Mouse (Mus musculus): ENCODE measurements around the gene Ppp4c. TPM values are rescaled to one million over a fixed set of nuclear protein-coding genes. Genes with fewer than 3 reads are reported as not detected.

Ppp4c gene
- 10 to 100 TPM; 20.5 TPM for total RNA-seq (2021)
- long read RNA-seq, experiment 1, transcript Ppp4c-201 (9 exons, 1,359 nt): major isoform, 24 of 35 reads
- long read RNA-seq, experiment 1, transcript Ppp4c-211 (8 exons, 1,400 nt): minor isoform, 10 of 35 reads
- long read RNA-seq, experiment 1, partial matches to known transcripts: 0 of 35 reads
- long read RNA-seq, experiment 1, other reads (novel, unspliced or antisense): 1 of 35 reads
- long read RNA-seq, experiment 2, transcript Ppp4c-211 (8 exons, 1,400 nt): minor isoform, 10 of 35 reads
- long read RNA-seq, experiment 2, transcript Ppp4c-201 (9 exons, 1,359 nt): major isoform, 17 of 35 reads
- long read RNA-seq, experiment 2, partial matches to known transcripts: 1 of 35 reads
- long read RNA-seq, experiment 2, other reads (novel, unspliced or antisense): 7 of 35 reads

DNA sequence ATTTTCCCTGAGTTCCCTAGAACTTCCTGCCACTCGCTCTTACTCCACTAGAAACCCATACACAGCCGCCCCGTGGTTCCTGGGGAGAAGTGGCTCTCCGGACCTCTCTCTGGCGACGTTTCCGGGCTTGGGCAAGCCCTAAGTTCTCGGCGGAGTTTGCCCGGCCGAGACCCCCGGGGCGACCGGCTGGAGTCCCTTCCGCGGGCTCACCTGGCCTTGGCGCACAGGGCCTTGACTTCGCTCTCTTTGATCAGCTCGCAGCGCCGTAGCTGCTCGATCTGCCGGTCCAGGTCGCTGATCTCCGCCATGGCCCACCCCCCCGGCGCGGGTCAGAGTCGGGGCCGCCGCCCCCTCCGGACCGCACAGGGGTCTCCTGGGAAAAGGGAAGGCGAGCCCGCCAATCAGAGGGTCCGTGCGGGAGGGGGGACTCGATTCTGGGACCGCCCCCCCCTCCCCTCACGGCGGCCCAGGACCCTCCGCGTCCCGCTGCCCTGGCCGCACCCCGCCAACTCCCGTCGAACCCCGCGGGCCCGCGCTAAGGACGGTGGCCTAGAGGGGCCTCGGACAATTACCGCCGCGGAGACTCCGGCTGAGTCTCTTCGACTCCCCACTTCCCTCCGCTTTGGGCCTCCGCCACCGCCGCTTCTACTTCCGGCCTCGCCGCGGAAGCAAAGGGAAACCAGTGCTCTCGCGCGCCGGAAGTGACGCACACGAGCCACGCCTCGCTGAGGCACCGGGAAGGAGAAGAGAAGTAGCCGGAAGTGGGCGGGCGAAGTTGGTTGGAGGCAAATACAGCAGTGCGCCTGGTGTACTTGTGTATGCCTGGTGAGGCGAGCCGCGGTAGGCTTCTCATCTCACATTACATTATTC, at the start of gene Ppp4c:
Gene Ppp4c (minus strand): TSS at position 646 of the 870 bp plus-strand sequence.
- peak; percentile 97 for DNase-seq (ENCODE audit: low spot score)

DNA sequence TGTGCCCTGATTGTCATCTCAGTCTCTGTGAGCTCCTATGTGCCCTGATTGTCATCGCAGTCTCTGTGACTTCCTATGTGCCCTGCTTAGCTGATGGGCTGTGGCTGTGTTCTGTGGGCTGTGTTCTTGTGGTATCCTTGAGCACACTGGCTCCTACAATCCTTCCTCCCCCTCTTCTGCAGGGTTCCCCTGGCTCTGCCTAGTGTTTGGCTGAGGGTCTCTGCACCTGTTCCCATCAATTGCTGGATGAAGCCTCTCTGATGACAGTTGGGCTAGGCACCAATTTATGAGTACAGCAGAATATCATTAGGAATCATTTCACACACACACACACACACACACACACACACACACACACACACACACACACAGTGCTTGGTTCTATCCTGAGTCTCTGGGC, 41.0 kb upstream of the Ppp4c start:
- DNase-seq (ENCODE audit: low spot score): no peak

DNA sequence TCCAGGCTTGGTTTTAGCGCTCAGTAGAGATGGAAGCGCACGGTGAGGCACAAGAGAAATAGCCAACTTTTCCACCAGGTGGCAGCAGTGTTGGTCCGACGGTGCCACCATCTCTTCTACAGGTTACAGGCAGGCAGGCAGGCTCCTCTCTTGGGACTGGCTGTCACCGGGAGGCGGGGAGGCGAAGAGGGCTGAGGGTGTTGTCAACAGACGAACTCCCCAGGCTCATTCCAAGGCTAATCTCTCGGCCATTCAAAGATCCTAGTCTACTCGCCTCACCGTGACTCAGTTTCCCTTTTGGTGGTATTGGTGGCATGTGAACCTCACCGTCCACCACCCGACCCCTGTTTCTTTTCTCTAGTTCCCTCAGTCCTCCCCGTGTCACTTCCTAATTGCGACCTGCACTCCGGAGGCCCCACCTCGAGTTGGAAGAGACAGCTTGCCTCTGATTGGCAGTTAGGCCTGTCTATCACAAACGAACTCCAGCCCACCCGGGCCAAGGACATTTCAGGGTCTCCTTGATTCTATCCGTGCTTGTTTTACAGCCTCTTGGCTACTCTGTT, 39.8 kb upstream of the Ppp4c start:
- DNase-seq (ENCODE audit: low spot score): peak; percentile 72

DNA sequence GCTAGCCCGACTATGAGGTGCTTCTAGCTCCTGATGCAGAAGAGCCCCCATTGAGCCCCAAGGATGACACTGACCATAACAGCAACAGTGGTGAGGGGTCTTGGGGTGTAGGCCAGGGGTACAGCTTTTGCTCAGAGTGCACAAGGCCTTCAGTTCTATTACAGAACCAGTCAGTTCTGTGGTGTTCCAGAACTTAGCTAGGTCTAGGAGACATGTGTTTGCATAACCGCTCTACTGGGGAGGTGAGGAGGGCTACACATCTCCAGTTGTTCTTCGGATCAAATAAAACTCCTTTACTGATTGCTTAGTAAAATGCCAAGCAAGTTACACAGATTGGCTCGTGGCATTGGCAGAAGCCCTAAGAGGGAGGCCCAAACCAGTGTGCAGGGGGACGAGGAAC, 39.2 kb upstream of the Ppp4c start, which contains the start of gene 4930451I11Rik:
Gene 4930451I11Rik (minus strand): TSS at position 101 of the 400 bp plus-strand sequence.
- DNase-seq (ENCODE audit: low spot score): no peak

DNA sequence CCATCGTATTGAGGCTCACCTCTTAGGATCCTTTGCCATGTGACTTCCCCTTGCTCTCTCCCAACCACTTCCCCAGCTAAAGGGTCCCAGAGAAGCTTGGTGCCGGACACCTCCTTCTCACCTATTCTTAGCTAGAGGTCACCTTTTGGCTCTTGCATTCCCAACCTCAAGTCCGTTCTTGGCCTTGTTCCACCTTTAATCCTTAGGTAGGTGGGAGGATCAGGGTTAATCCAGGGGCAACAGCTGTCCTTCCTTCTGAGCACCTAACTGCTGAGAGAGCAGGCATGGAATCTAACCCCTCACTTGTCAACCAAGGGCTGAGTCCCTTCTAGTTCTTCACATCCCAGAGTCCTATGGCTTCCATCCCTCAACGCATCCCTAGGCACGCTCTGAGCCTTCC, 33.7 kb upstream of the Ppp4c start:
- DNase-seq (ENCODE audit: low spot score): no peak

DNA sequence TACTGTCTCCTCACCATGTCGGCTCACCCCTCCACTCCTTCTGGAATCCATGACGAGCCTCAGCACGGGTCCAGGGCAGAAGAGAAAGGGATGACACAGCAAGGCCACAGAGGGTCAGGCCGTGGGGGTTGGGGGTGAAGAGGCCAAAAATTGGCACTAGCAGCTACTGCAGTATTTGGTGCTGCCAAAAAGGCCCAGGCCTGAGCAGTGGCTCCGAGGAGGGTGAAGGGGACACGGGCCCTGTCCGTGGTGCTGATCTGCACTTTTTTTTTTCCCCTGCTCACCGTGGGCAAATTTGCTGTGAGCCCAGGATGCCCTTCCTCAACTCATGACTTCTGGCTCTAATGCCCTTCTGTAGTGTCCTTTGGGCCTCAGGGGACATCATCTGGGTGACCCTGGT, 33.1 kb upstream of the Ppp4c start:
- DNase-seq (ENCODE audit: low spot score): no peak

DNA sequence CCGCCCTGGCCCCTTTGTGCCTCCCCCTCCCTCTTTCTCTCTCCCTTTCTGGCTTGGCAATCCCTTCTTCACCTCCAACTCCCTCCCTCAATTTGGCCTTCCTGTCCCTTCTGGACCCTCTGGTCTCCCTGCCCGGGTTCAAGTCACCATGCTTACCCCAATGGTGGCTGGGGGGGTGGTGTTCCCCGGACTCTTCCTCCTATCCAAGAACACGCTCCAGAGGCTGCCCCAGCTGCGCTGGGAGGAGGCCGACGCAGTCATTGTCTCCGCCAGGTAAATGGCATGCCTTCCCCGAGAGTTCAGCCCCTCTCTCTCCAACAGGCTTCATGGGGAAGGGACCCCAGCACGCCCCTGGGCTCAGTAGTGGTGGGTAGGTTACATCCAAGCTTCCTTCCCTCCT, 31.6 kb upstream of the Ppp4c start:
- no peak for DNase-seq (ENCODE audit: low spot score)

DNA sequence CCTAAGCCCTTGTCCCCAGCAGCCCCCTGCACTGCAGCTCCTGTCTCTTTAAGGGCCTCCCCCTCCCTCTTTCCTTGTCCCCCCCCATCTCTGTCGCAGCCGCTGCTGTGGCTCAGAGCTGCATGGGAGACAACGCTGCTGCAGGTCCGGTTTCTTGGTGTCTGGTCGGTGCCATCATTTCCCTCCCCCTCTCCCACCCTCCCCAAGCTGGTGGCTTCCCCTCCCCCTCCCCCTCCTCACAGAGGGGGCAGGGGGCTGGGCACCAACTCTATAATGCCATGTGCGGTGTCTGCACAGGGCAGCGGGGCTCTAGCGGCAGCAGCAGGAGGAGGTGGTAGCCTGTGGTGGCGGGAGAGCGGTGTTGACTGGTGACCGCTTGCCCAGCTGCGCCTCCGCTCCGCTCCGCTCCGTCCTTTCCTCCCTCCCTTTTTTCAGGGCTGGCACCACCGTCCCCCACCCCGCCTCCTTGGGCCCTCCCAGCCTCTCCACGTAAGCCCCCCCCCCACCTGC, 31.0 kb upstream of the Ppp4c start:
- no peak for DNase-seq (ENCODE audit: low spot score)

DNA sequence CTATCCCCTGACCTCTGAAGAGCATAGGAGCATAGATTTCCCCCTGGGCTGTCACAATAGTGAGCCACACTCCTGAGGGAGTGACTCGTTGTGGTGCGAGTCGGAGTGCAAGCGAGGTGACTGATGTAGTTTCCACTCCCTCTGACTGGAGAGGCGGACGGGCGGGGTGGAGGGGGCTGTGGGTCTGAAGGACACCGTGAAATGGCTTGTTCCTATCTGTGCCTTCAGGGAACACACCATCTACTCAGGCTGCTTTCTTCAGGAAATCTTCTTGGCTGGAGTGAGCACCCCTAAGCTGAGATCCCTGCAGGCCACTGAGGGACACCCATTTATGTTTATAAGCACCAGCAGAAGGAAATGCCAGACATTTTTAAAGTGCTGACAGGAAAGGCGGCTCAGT, 30.4 kb upstream of the Ppp4c start:
- DNase-seq (ENCODE audit: low spot score): no peak

DNA sequence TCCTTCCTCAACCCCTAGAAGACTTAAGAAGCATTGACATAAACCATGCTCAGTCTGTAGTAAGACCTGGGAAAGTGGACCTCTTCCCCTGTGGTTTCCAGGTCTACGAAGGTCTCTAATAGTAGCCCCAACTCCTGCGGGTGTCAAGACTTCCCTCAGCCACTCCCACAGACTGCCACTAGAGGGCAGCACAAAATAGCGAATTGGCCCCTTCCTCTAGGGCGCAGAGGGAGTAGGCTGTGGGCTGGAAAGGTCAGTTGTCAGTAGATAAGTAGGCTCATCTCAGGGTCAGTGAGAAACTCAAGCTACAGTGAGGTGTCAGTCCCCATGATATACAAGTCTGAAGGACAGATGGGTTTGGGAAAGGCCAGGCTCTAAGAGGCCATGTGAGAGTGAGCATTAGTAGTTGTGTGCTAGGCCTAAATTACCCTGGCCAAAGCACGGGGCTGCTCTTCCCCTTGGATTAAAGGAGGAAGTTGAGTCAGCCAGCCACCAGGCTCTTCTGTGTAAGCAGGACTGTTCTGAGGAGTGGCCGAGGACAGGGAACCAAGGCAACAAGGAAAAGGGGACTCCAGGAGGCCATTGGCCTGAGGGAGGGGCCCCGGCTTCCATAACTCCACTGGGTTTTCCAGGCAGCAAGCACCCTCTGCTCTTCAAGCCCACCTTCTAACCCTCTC, 29.7 kb upstream of the Ppp4c start:
- DNase-seq (ENCODE audit: low spot score): peak; percentile 90

DNA sequence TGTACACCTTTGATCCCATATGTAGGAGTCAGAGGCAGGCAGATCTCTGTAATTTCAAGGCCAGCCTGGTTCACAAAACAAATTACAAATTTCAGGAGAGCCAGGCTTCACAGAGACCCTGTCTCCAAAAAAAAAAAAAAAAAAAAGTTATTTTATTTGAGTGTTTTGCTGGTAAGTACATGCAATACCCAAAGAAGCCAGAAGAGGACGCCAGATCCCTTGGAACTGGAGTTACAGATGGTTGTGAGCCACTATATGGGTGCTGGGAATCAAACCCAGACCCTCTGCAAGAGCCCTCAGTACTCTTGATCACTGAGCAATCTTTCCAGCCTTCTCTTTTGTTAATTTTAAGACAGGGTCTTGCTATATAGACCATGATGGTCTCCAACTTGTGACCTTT, 26.5 kb upstream of the Ppp4c start:
- no peak for DNase-seq (ENCODE audit: low spot score)

DNA sequence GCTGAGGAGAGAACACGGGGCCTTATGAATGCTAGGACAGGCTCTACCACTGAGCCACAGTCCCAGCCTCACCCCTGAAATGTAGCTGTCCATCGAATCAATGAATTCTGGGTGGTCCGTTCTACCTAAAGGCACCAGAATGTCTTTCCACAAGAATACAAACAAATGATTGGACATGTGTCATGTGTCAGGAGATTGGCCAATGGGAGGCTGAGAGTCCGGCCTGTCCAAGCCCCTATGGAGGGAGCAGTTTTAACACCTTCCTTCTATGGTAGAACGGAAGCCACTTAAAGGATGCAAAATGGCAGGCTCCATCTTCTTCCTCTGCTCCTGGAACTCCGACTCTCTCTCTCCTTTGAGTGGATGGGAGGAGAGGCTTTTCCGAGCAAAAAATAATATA, 25.3 kb upstream of the Ppp4c start:
- DNase-seq (ENCODE audit: low spot score): no peak

DNA sequence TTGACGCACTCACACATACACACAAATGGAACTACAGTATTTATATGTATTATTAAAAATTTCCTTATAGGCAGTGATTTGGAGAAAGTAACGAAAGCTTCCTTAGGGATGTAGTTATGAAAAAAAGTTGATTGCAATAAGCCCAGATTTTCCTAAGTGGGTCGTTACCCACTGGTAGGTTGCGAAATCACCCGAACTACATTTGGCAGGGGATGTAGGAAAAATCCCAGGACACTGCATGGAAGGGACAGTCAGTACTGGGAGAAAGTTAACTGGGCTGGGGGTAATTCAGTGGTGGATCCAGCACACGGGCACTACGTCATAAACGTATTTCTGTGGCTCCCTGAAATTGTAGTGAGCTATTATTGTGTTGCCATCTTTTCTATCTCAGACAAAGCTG, 24.2 kb upstream of the Ppp4c start:
- DNase-seq (ENCODE audit: low spot score): peak; percentile 68

DNA sequence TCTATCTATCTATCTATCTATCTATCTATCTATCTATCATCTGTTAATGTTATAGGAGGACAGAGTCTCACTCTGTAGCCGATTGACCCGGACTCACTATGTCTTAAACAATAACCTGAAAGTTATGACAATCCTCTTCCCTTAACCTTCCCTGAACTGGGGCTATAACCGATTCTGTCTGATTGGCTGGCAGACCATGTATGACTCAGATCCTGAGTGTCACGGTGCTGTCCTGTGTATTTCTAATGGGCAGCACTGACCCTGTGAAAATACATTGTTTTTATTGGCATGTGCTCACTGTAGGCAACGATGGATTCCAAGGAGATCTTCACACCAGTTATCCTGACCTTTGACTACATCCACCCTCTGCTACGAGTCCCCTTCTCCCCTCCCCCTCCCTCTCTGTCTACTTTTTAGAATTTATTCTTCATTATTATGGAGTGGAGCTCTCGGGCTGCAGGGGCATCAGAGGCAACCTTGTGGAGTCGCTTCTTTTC, 23.5 kb upstream of the Ppp4c start:
- no peak for DNase-seq (ENCODE audit: low spot score)

DNA sequence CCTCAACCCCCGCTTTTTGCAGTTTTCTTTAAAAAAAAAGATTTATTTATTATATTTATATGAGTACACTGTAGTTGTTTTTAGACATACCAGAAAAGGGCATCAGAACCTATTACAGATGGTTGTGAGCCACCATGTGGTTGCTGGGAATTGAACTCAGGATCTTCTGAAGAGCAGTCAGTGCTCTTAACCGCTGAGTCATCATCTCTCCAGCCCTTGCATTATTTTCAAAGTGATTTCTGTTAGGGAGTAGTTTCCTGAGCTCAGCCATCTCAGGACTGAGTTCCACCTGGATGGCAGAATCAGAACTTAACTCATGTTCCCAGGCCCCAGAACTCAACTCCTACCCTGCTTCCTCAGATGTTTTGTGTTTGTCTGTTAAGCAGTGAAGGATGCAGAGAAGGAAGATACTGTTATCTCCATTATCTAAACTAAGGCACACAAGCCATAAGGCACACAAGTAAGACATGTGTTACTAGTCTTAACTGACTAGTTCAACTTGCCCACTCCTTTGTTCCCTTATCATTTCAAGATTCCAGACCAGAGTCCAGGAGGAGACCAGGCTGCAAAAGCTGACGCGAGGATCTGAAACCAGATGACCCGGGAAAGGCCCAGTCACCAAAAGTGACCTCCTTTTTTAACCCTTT, 17.6 kb upstream of the Ppp4c start:
- no peak for DNase-seq (ENCODE audit: low spot score)

DNA sequence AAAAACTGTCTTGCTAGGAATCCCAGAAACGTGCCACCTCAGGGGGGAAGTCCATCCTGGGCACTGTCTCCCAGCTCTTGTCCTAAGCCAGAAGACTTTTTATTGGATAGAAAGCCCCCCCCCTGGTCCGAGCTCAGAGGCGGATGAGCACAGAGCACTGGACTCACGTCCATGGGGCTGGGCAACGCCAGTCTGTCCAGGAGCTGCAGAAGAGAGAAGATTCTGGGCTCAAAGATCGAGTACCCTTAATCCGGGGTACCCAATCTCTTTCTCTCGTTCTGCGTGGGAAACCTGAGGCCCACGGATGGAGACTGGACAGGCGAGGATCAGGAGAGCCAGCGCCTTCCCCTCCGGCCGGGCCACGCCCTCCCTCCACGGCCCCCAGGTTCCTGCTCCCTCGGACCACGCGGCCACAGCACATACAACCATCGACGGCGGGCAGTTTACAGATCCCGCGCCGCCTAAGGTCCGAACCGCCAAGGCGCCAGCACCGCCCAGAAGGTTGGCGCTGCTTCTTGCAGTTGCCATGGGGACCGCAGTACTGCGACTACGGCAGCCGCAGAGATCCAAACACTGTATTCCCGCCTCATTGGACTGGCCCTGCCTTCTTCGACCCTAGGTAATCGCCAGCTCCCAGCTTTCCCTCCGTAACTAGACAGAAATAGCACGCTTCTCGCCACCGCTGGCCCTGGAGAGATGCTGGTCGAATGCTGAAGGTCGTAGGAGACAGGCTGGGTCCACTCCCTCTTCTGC, 16.6 kb upstream of the Ppp4c start:
- DNase-seq (ENCODE audit: low spot score): peak; percentile 90

DNA sequence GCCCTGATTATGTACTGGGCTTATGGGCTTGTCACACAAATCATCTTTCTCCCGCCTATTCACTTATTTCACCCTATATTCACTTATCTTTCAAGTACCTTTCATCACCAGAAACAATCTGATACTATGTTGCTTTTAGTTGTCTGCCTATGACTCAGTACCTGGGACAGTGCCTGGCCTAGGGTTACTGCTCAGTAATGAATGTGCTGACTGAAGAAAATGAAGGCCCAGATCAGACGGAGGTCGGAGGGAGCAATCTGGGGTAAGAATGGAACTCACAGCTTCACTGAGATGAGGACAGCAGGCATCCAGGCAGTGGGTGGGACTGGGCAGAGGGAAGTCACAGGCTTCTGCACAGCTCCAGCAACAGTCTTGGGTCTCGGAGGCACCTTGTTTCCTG, 15.1 kb upstream of the Ppp4c start:
- DNase-seq (ENCODE audit: low spot score): peak; percentile 78

DNA sequence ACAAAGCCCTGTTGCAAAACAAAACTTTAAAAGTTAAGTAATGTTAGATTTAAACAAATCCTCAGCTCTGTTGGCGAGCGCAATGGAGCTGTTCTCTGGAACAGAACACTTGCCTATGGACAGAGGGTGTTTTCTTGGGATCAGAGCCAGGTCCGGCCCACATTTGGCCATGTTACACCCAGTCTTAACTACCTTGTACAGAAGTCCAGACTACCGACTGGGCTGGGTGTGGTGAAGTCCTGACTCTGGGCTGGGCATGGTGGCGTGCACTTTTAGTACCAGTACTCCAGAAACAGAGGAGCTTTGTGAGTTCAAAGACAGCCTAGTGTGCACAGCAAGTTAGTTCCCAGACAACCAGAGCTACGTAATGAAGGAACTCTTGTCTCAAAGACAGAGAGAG, 14.7 kb upstream of the Ppp4c start:
- DNase-seq (ENCODE audit: low spot score): peak; percentile 66

DNA sequence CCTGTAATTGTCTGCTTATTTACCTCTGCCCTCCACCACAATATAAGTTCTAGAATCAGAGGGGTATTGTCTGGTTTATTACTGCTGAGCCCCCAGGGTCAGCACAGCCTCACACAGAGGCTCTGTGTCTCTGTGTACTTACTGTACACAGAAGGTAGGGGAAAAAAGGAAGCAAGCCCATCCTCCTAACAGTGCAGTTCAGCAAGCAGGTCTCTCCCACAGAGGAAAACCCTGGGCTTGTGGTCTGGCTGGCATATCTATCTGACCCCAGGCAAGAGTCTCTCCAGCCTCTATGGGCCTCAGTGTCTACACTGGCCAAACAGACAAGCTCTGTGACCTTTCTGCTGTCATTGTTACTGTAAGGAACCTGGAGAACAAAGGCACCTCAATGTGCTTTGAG, 11.5 kb upstream of the Ppp4c start:
- DNase-seq (ENCODE audit: low spot score): no peak

DNA sequence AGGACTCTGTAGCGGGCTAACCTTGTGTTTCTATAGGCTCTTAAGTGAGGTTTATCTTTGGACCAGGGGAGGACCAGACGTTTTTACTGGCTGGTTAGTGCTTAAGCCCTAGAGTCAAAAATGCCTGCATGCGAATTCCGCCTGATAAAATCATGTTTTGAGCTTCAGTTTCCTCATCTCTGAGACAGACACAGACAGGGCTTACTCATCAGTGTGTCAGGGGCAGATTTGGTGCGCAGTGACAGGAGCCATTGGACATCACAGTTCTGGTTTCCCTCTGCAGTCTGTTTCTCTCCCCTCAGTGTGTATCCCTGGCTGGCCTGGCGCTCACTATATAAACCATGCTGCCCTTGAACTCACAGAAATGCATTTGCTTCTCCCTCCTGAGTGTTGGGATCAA, 10.9 kb upstream of the Ppp4c start:
- no peak for DNase-seq (ENCODE audit: low spot score)

Measured in gastrocnemius, adult 18-20 months (tissue).